Mouse (Mus musculus) right cerebral cortex, postnatal 10 days (tissue): Measurements from ENCODE around the gene Gpc6.

Source experiments
- DNase-seq, 2 experiments: peaks; one replicate each; pipeline ENCODE4 v3.0.0; 2021; ENCODE audit warnings: low spot score in 2 of 2

Gene Gpc6

DNA sequence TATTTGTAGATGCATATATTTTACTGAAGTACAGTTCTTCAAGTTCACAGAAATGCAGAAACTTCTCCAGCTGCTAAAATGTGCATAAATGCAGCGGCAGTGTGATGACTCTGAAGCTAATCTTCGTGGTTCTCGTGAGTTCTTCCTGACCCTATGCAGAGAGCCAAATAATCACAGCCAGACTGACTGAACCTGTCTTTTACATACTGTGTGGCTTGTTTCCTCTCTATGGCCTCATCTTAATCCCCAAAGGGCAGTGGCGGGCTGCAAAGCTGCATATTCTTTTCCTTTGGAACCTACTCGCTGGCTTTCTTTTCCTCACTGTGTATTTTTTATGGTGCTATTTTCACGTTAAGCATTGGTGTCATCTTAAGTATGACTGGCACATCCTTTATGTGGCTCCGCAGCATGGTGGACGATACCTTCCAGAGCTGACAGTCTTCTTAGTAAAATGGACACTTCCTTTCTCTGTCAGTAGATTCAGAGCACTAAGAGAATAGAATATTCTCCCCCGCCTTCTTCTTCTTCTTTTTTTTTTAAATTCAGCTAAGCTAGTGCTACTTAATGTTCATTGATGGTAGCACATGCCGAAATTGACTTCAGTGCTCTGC, 775.7 kb downstream of the Gpc6 start:
- no peak for DNase-seq

- no peak for DNase-seq
Observed at GRCm38 (mm10) chr14:117708817-117709216, 783.7 kb downstream of the Gpc6 start.

- peak in 1 of 2 experiments; percentile 25 for DNase-seq
Observed at GRCm38 (mm10) chr14:117710463-117710911, 785.4 kb downstream of the Gpc6 start.

GRCm38 (mm10) chr14:117712311-117712710, 787.2 kb downstream of the Gpc6 start:
- DNase-seq, result no peak

GRCm38 (mm10) chr14:117714165-117714564, 789.0 kb downstream of the Gpc6 start:
- DNase-seq, result no peak

DNA sequence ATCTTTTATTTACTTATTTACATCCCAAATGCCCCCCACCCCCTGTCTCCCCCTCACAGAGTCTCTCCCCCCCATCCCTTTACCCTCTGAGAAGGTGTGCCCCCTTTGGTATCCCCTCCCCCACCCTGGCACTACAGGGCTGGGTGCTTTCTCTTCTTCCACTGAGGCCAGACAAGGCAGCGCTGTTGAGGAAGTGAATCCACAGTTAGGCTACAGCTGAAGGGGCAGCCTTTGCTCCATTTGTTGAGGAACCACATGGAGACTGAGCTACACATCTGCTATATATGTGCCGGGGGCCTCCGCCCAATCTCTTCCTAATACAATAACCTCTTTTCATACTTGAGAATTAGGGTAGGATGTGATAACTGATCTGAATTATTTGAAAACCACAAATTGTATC, 791.2 kb downstream of the Gpc6 start:
- DNase-seq, result no peak

- no peak for DNase-seq
Observed at GRCm38 (mm10) chr14:117728741-117729140, 803.6 kb downstream of the Gpc6 start.

DNA sequence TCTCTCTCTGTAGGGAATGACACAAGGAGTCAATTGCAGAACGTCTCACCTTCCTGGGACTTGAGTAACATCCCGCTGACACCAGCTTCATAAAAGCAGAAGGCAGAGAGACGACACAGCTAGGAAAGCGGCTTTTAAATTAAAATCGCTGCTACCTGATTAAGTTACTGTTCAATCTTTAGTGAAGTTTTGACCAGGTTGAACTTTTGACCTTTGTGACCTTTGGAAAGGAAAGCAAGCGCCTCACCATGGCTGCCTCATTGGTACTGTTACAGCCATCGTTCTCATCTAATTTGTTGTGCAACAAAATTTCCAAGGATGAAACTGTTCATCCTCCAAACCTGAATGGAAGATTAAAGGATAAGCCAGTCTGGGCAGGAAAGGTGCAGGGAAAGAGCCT, 830.1 kb downstream of the Gpc6 start:
- no peak for DNase-seq

GRCm38 (mm10) chr14:117756505-117756904, 831.4 kb downstream of the Gpc6 start:
- DNase-seq, result no peak

GRCm38 (mm10) chr14:117757790-117758358, 832.8 kb downstream of the Gpc6 start:
- DNase-seq, result no peak

- no peak for DNase-seq
Observed at GRCm38 (mm10) chr14:117760830-117761517, 835.9 kb downstream of the Gpc6 start.

- DNase-seq, result no peak
Observed at GRCm38 (mm10) chr14:117762934-117763333, 837.8 kb downstream of the Gpc6 start.

DNA sequence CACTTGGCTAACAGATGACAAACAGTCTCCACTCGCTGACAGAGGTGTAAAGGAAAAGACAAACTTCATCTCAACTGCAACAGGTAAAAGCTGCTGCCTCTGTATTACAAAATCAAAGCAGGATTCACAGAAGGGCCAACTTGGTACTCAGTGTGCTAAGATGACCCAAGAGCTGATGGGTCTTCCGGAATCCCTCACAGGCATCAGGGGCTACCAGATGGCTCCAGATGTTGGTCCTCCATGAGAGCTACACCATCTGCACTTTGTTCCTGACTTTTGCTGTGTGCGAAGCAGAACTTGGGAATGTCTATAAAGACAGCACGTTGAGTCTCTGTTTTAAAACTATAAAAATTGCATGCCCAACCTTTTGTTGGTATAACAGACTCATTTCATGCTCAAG, 842.7 kb downstream of the Gpc6 start:
- DNase-seq, result no peak

- DNase-seq, result no peak
Observed at GRCm38 (mm10) chr14:117768697-117769096, 843.6 kb downstream of the Gpc6 start.

DNA sequence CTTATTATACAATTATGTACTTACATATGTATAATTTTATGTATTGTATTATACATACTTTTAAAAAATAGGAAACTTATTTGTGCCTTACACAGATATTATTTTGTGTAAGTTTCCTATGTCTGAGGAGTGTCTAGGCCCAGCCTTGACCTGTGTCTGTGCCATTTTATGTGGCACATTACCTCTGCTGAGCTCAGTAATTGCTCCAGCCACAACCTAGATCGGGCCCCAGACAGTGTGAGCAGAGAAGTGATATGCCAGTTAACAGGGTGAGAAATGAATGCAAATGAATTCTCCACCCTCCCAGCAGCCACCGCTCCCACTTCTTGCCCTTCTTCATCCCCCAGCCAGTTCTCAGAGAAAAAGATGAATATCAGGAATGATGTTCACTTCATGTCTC, 848.3 kb downstream of the Gpc6 start:
- DNase-seq, result no peak

GRCm38 (mm10) chr14:117777866-117778500, 852.9 kb downstream of the Gpc6 start:
- DNase-seq, result no peak

DNA sequence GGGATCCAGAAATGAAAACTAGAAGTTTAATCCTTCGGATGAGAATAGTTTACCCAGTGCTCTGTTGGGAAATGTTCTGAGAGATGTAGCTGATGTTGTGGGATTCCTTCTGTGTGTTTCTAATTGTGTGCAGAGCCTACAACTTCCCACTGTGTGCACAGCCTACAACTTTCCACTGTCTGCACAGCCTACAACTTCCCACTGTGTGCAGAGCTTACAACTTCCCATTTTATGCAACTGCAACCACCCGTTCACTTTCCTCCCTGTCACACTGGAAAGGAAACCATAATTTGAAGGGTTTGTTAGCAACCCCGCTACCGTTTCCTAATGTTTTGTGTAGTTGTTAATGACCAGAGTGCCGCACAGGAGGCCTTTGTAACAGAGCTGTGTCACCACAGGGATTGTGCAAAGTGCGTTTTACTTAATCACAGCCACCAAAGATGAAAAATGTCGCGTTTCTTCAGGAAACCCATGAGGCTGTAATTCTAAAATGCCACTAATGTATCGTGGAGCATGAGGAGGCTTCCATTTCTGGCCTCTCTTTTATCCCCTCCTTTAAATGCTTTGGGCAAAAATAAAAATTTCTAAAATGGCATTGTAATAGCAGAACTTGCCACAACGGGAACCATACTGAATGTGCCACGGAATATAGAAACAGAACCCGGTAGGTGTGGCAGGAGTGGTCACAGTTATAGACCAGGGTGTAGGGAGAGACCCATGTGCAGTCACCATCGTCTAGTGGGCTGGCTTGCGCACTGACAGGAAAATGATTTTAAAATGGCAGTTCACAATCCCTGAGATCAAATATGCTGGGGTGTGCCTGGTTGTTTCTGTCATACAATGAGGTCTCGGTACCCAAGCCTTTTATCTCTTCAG, 853.7 kb downstream of the Gpc6 start:
- no peak for DNase-seq

DNA sequence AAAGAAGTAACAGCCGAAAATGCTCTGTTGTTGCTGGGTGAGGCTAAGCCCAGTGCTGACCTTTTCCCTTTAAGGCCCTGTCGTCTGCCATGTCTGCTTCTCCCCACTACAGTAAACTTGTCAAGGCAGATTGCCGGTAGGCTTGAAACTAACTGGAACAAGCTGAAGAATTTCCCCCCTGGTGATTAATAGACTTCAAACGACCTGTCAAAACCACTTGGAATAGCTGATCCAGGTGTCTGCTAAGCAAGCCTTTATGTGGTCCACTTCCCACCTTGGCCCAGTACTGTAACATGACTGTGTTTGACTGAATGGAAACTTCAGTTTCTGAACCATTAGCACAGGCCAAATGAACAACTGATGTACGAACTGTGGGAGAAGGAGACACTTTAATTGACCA, 856.6 kb downstream of the Gpc6 start:
- DNase-seq, result no peak

- DNase-seq, result no peak
Observed at GRCm38 (mm10) chr14:117783671-117784262, 858.7 kb downstream of the Gpc6 start.

DNA sequence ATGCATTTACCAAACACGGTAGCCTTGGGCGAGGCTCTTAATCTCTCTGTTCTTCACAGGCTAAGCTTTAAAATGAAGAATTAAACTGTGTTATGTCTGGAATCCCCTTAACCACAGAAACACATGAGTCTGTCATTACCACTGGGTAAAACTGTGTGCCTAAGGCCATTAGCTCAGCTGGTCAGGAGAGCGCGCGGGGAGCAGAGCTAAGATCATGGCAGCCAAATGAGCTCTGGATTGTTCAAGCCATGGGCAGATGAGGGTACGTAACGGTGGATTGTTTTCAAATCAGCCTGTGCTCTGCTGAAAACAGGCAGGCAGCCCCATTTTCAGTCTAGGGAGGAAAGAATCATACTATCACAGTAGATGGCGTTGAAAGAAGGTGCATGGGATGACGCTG, 859.8 kb downstream of the Gpc6 start:
- DNase-seq, result no peak

DNA sequence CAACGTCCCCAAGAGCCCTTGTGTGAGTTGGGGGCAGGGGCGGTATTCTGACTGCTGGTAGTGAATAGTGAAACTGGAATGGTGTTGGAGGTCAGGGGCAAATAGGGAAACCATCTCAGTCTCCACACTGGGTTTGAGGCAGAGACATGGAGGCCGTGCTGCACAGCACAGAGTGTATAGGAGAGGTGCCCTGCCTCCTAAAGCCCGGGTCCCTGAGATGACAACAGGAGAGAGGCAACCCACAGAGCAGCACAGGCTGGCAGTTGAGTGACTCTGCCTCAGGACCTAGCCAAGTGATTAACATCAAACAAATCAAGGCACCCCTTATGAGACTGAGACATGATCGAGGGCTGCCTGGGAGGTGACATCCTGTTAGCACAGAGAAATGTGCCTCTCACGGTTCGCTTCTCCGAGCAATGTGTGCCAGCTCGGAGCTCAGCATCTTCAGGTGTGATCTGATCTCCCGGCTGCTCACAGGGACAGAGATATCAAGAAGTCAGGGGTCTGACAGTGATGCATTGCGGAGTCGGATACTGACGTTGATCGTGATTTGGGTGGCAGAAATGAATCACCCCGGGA, 860.5 kb downstream of the Gpc6 start:
- DNase-seq, result no peak
